Mouse (Mus musculus): ENCODE measurements around the gene Rbm8a. TPM values are rescaled to one million over a fixed set of nuclear protein-coding genes. Genes with fewer than 3 reads are reported as not detected.

Rbm8a gene
- polyA plus RNA-seq, 1 experiment from 2014 or later: 56.5 TPM

GRCm38 (mm10) chr3:96598156-96599068 is 31.3 kb upstream of the Rbm8a start:
- Histone ChIP-seq H3K4me3 (ENCODE audit: low read depth, low read length) (peak overlapping the region; percentile 41), H3K4me1 (ENCODE audit: insufficient read depth) (peaks cover 21% of the 10 kb centered on the region), H3K9ac (replicated peaks) (peak overlapping the region; percentile 50), H3K27me3 (ENCODE audit: insufficient read depth, low read length) (peaks cover 67% of the 10 kb centered on the region), H3K4me2 (ENCODE audit: low read depth, low read length) (peak overlapping the region; percentile 68), H3K36me3 (replicated peaks; ENCODE audit: insufficient read depth, low read length) (no peaks in the 10 kb centered on the region), H3K27ac (ENCODE audit: low read depth) (no peak overlapping the region), H3K9me3 (ENCODE audit: low read length) (no peaks in the 10 kb centered on the region)
- ATAC-seq: no peak
- TF ChIP-seq CTCF (IDR thresholded peaks at IDR 0.05; ENCODE audit: low read depth): no peak
- no peak for TF ChIP-seq EP300 (IDR thresholded peaks at IDR 0.05; ENCODE audit: low read depth)
- DNase-seq: peak; percentile 36
- WGBS (ENCODE audit: insufficient replicate concordance): 5% methylated on average over 50 of the region's 54 CpGs

GRCm38 (mm10) chr3:96599069-96599393 is 30.7 kb upstream of the Rbm8a start:
- Histone ChIP-seq H3K4me1 (ENCODE audit: insufficient read depth) (peaks cover 21% of the 10 kb centered on the region), H3K4me3 (ENCODE audit: low read depth, low read length) (no peak overlapping the region), H3K4me2 (ENCODE audit: low read depth, low read length) (no peak overlapping the region), H3K27ac (ENCODE audit: low read depth) (no peak overlapping the region), H3K36me3 (replicated peaks; ENCODE audit: insufficient read depth, low read length) (no peaks in the 10 kb centered on the region), H3K27me3 (ENCODE audit: insufficient read depth, low read length) (peaks cover 67% of the 10 kb centered on the region), H3K9me3 (ENCODE audit: low read length) (no peaks in the 10 kb centered on the region), H3K9ac (replicated peaks) (no peak overlapping the region)
- 53% methylated on average over 8 of the region's 8 CpGs for WGBS (ENCODE audit: insufficient replicate concordance)
- no peak for TF ChIP-seq CTCF (IDR thresholded peaks at IDR 0.05; ENCODE audit: low read depth)
- TF ChIP-seq EP300 (IDR thresholded peaks at IDR 0.05; ENCODE audit: low read depth): no peak
- ATAC-seq (no peak), DNase-seq (no peak)

GRCm38 (mm10) chr3:96599411-96599810 is 30.3 kb upstream of the Rbm8a start:
- no peak for TF ChIP-seq EP300 (IDR thresholded peaks at IDR 0.05; ENCODE audit: low read depth)
- TF ChIP-seq CTCF (IDR thresholded peaks at IDR 0.05; ENCODE audit: low read depth): no peak
- H3K27ac ChIP-seq (ENCODE audit: low read depth): no peak overlapping the region
- H3K4me1 ChIP-seq (ENCODE audit: insufficient read depth): peaks cover 21% of the 10 kb centered on the region
- H3K4me2 ChIP-seq (ENCODE audit: low read depth, low read length): no peak overlapping the region
- no peak overlapping the region for H3K9ac ChIP-seq (replicated peaks)
- no peak for ATAC-seq
- no peaks in the 10 kb centered on the region for H3K9me3 ChIP-seq (ENCODE audit: low read length)
- no peaks in the 10 kb centered on the region for H3K36me3 ChIP-seq (replicated peaks; ENCODE audit: insufficient read depth, low read length)
- H3K4me3 ChIP-seq (ENCODE audit: low read depth, low read length): no peak overlapping the region
- 85% methylated on average over 3 of the region's 3 CpGs for WGBS (ENCODE audit: insufficient replicate concordance)
- H3K27me3 ChIP-seq (ENCODE audit: insufficient read depth, low read length): peaks cover 67% of the 10 kb centered on the region
- DNase-seq: no peak

GRCm38 (mm10) chr3:96600639-96601250 is 29.0 kb upstream of the Rbm8a start, which contains the start of gene Lix1l:
TSS of gene Lix1l (plus strand) at chr3:96601149.
- peak within 1 kb of the TSS; percentile 74 for H3K27ac ChIP-seq (ENCODE audit: low read depth)
- peaks cover 21% of the 10 kb centered on the region for H3K4me1 ChIP-seq (ENCODE audit: insufficient read depth)
- H3K9me3 ChIP-seq (ENCODE audit: low read length): no peaks in the 10 kb centered on the region
- TF ChIP-seq EP300 (IDR thresholded peaks at IDR 0.05; ENCODE audit: low read depth) (no peak), CTCF (IDR thresholded peaks at IDR 0.05; ENCODE audit: low read depth) (no peak)
- 2% methylated on average over 25 of the region's 27 CpGs for WGBS (ENCODE audit: insufficient replicate concordance)
- H3K4me3 ChIP-seq (ENCODE audit: low read depth, low read length): peak within 1 kb of the TSS; percentile 62
- peak within 1 kb of the TSS; percentile 57 for H3K9ac ChIP-seq (replicated peaks)
- H3K27me3 ChIP-seq (ENCODE audit: insufficient read depth, low read length): peaks cover 58% of the 10 kb centered on the region
- ATAC-seq (peak; percentile 93), DNase-seq (peak; percentile 87)
- no peaks in the 10 kb centered on the region for H3K36me3 ChIP-seq (replicated peaks; ENCODE audit: insufficient read depth, low read length)
- H3K4me2 ChIP-seq (ENCODE audit: low read depth, low read length): peak within 1 kb of the TSS; percentile 96

GRCm38 (mm10) chr3:96601251-96601787 is 28.4 kb upstream of the Rbm8a start:
- peaks cover 52% of the 10 kb centered on the region for H3K27me3 ChIP-seq (ENCODE audit: insufficient read depth, low read length)
- ATAC-seq (peak; percentile 51), DNase-seq (peak; percentile 45)
- peak overlapping the region; percentile 62 for H3K4me3 ChIP-seq (ENCODE audit: low read depth, low read length)
- TF ChIP-seq EP300 (IDR thresholded peaks at IDR 0.05; ENCODE audit: low read depth) (no peak), CTCF (IDR thresholded peaks at IDR 0.05; ENCODE audit: low read depth) (no peak)
- peaks cover 19% of the 10 kb centered on the region for H3K4me1 ChIP-seq (ENCODE audit: insufficient read depth)
- under 1% methylated on average over 25 of the region's 40 CpGs for WGBS (ENCODE audit: insufficient replicate concordance)
- H3K36me3 ChIP-seq (replicated peaks; ENCODE audit: insufficient read depth, low read length): no peaks in the 10 kb centered on the region
- H3K9ac ChIP-seq (replicated peaks): peak overlapping the region; percentile 57
- peak overlapping the region; percentile 96 for H3K4me2 ChIP-seq (ENCODE audit: low read depth, low read length)
- H3K9me3 ChIP-seq (ENCODE audit: low read length): no peaks in the 10 kb centered on the region
- H3K27ac ChIP-seq (ENCODE audit: low read depth): peak overlapping the region; percentile 74
